Comparison of ENCODE assay signal across 19 mouse cellular contexts in genomic region chr2:152726213-152726612, GRCm38 (mm10). TPM values are rescaled to one million over a fixed set of nuclear protein-coding genes. Genes with fewer than 3 reads are reported as not detected.
A peak's percentile ranks its signal among the peaks of the same experiment; 100 is the strongest.
DNase-seq lines count a peak whose midpoint lies in the region; ATAC-seq and TF ChIP-seq lines count a peak whose summit lies in the region.
"Had no signal": no experiment of that assay in that cellular context is flagged by ENCODE, and none has a peak within 500 bp of the region (broad histone marks: within the 10 kb centered on the region; RNA-seq: fewer than 3 reads in every experiment).

No protein-coding gene starts in this region.

- no peak for TF ChIP-seq CTCF in lung, postnatal 0 days (IDR thresholded peaks at IDR 0.05)
- TF ChIP-seq CTCF in lung, adult 2 months (IDR thresholded peaks at IDR 0.05; ENCODE audit: insufficient read depth, low read length), result no peak

- no peak overlapping the region for H3K9ac ChIP-seq in lung, postnatal 0 days (replicated peaks; ENCODE audit: low read depth)
- H3K9ac ChIP-seq: heart, embryonic 13.5 days; hindbrain, embryonic 13.5 days; liver, postnatal 0 days; midbrain, embryonic 13.5 days had no signal

- H3K4me1 ChIP-seq in heart, embryonic 10.5 days, result peaks cover 61% of the 10 kb centered on the region
- peaks cover 40% of the 10 kb centered on the region for H3K4me1 ChIP-seq in lung, postnatal 0 days (ENCODE audit: insufficient read depth, low read depth, low read length)
- H3K4me1 ChIP-seq in lung, adult 2 months (ENCODE audit: control insufficient read depth, insufficient read depth, low read length), result peaks cover 25% of the 10 kb centered on the region
- peaks cover 76% of the 10 kb centered on the region for H3K4me1 ChIP-seq in limb, embryonic 10.5 days

- H3K27me3 ChIP-seq in heart, embryonic 10.5 days (ENCODE audit: insufficient read depth, poor library complexity, severe bottlenecking), result peaks cover 10% of the 10 kb centered on the region; the same call in 1 of the 2 replicates
- H3K27me3 ChIP-seq in lung, postnatal 0 days (replicated peaks; ENCODE audit: insufficient read depth, low read length), result no peaks in the 10 kb centered on the region
- H3K27me3 ChIP-seq in limb, embryonic 10.5 days (ENCODE audit: low read depth, poor library complexity, severe bottlenecking), result no peaks in the 10 kb centered on the region
- H3K27me3 ChIP-seq: hindbrain, embryonic 13.5 days; limb, embryonic 13.5 days had no signal

- H3K36me3 ChIP-seq in heart, embryonic 10.5 days, result no peaks in the 10 kb centered on the region
- no peaks in the 10 kb centered on the region for H3K36me3 ChIP-seq in lung, postnatal 0 days (ENCODE audit: insufficient read depth, low read length)
- H3K36me3 ChIP-seq in limb, embryonic 10.5 days, result no peaks in the 10 kb centered on the region
- H3K36me3 ChIP-seq: heart, embryonic 13.5 days; hindbrain, embryonic 13.5 days; limb, embryonic 13.5 days; midbrain, embryonic 13.5 days had no signal

- no peak for TF ChIP-seq EP300 in lung, postnatal 0 days (IDR thresholded peaks at IDR 0.05)

- no peak overlapping the region for H3K4me2 ChIP-seq in lung, postnatal 0 days (replicated peaks; ENCODE audit: low read depth, low read length)
- H3K4me2 ChIP-seq: heart, embryonic 13.5 days; hindbrain, embryonic 13.5 days; limb, embryonic 13.5 days; midbrain, embryonic 13.5 days had no signal

- 86% methylated on average over 6 of the region's 6 CpGs for WGBS in heart, embryonic 10.5 days
- WGBS in lung, postnatal 0 days, result 87% methylated on average over 6 of the region's 6 CpGs
- WGBS in lung, adult 2 months, result 86% methylated on average over 6 of the region's 6 CpGs
- WGBS in limb, embryonic 10.5 days, result 58% methylated on average over 6 of the region's 6 CpGs

- no peak overlapping the region for H3K4me3 ChIP-seq in heart, embryonic 10.5 days
- H3K4me3 ChIP-seq in lung, postnatal 0 days (ENCODE audit: low read depth, low read length), result no peak overlapping the region
- H3K4me3 ChIP-seq in lung, adult 2 months (replicated peaks; ENCODE audit: extremely low read depth, low read depth, low read length), result no peak overlapping the region
- no peak overlapping the region for H3K4me3 ChIP-seq in limb, embryonic 10.5 days
- H3K4me3 ChIP-seq: heart, embryonic 13.5 days; hindbrain, embryonic 13.5 days; limb, embryonic 13.5 days; midbrain, embryonic 13.5 days had no signal

- ATAC-seq in lung, postnatal 0 days, result no peak
- ATAC-seq: activated CD4-positive, CD25-positive, alpha-beta regulatory T cell, adult 4 months; liver, postnatal 0 days; midbrain, embryonic 13.5 days had no signal

- DNase-seq in heart, embryonic 10.5 days (ENCODE audit: low spot score), result no peak
- no peak for DNase-seq in heart, adult 8-10 months (ENCODE audit: low spot score)
- no peak for DNase-seq in lung, postnatal 0 days (ENCODE audit: low spot score)
- DNase-seq in lung, adult 2 months, result no peak
- no peak for DNase-seq in limb, embryonic 10.5 days (ENCODE audit: low spot score)
- DNase-seq in testis, postnatal 10 days (ENCODE audit: low spot score), result no peak
- DNase-seq in B cell, adult 2 months, result no peak
- DNase-seq: cerebellum, postnatal 14 days; gastrocnemius, postnatal 36 days; kidney, adult 11 months; liver, postnatal 0 days; right cerebral cortex, postnatal 25 days had no signal

- peak overlapping the region; percentile 52 for H3K27ac ChIP-seq in heart, embryonic 10.5 days
- H3K27ac ChIP-seq in lung, postnatal 0 days (ENCODE audit: low read length), result peak overlapping the region; percentile 86; the same call in 1 of the 2 replicates
- peak overlapping the region; percentile 77 for H3K27ac ChIP-seq in limb, embryonic 10.5 days
- H3K27ac ChIP-seq: hindbrain, embryonic 13.5 days; midbrain, embryonic 13.5 days had no signal

- TF ChIP-seq POLR2A in lung, adult 2 months (IDR thresholded peaks at IDR 0.05; ENCODE audit: borderline replicate concordance, extremely low read depth, low read depth, low read length), result no peak

- no peaks in the 10 kb centered on the region for H3K9me3 ChIP-seq in heart, embryonic 10.5 days
- no peaks in the 10 kb centered on the region for H3K9me3 ChIP-seq in lung, postnatal 0 days (ENCODE audit: low read length)
- H3K9me3 ChIP-seq in limb, embryonic 10.5 days (replicated peaks), result no peaks in the 10 kb centered on the region
- H3K9me3 ChIP-seq: heart, embryonic 13.5 days; hindbrain, embryonic 13.5 days; limb, embryonic 13.5 days; midbrain, embryonic 13.5 days had no signal

RNA-seq across cellular contexts. Expression of gene Id1, which starts 9.8 kb away (rescaled TPM):
- polyA plus RNA-seq in heart, embryonic 10.5 days (2016; fragmentation: Nextera tagmentation; extraction: Ambion mirVana), result 92.5 and 124 TPM in 2 replicates
- total RNA-seq in heart, adult 8-10 months (2022), result 10 to 100 TPM; 43.3 to 63.6 (median 58.4) TPM
- 214 and 218 TPM in 2 replicates for polyA plus RNA-seq in lung, postnatal 0 days (2015; fragmentation: Nextera tagmentation; extraction: Ambion mirVana)
- 323 and 438 TPM in 2 replicates for polyA plus RNA-seq in lung, adult 2 months (2012; rRNA removed)
- polyA plus RNA-seq in limb, embryonic 10.5 days (2016; fragmentation: Nextera tagmentation; extraction: Ambion mirVana), result 132 and 178 TPM in 2 replicates

RNA-seq across cellular contexts. Expression of gene Cox4i2, which starts 27.8 kb away (rescaled TPM):
- polyA plus RNA-seq in heart, embryonic 10.5 days (2016; fragmentation: Nextera tagmentation; extraction: Ambion mirVana), result 18.8 and 21.1 TPM in 2 replicates
- total RNA-seq in heart, adult 8-10 months (2022), result 10 to 100 TPM; 10.3 to 16.2 (median 12.4) TPM
- polyA plus RNA-seq in lung, postnatal 0 days (2015; fragmentation: Nextera tagmentation; extraction: Ambion mirVana), result 204 and 228 TPM in 2 replicates
- 84.7 and 90.1 TPM in 2 replicates for polyA plus RNA-seq in lung, adult 2 months (2012; rRNA removed)
- 11.2 and 18.4 TPM in 2 replicates for polyA plus RNA-seq in limb, embryonic 10.5 days (2016; fragmentation: Nextera tagmentation; extraction: Ambion mirVana)
- total RNA-seq: MEL had no signal
- polyA plus RNA-seq: activated CD4-positive, CD25-positive, alpha-beta regulatory T cell, adult 4 months; myocyte had no signal

RNA-seq across cellular contexts. Expression of gene Mcts2, which starts 39.4 kb away (rescaled TPM):
- 28.0 and 33.2 TPM in 2 replicates for polyA plus RNA-seq in heart, embryonic 10.5 days (2016; fragmentation: Nextera tagmentation; extraction: Ambion mirVana)
- 10 to 100 TPM; 15.0 to 19.6 (median 16.6) TPM for total RNA-seq in heart, adult 8-10 months (2022)
- polyA plus RNA-seq in lung, postnatal 0 days (2015; fragmentation: Nextera tagmentation; extraction: Ambion mirVana), result 19.4 and 20.8 TPM in 2 replicates
- 2.9 and 3.8 TPM in 2 replicates for polyA plus RNA-seq in lung, adult 2 months (2012; rRNA removed)
- polyA plus RNA-seq in limb, embryonic 10.5 days (2016; fragmentation: Nextera tagmentation; extraction: Ambion mirVana), result 38.0 and 43.9 TPM in 2 replicates

RNA-seq across cellular contexts. Expression of gene H13, which starts 57.0 kb away (rescaled TPM):
- polyA plus RNA-seq in heart, embryonic 10.5 days (2016; fragmentation: Nextera tagmentation; extraction: Ambion mirVana), result 84.1 and 103 TPM in 2 replicates
- 10 to 100 TPM; 34.4 to 36.3 (median 35.1) TPM for total RNA-seq in heart, adult 8-10 months (2022)
- 110 and 127 TPM in 2 replicates for polyA plus RNA-seq in lung, postnatal 0 days (2015; fragmentation: Nextera tagmentation; extraction: Ambion mirVana)
- polyA plus RNA-seq in lung, adult 2 months (2012; rRNA removed), result 125 and 149 TPM in 2 replicates
- polyA plus RNA-seq in limb, embryonic 10.5 days (2016; fragmentation: Nextera tagmentation; extraction: Ambion mirVana), result 104 and 118 TPM in 2 replicates
